Comparison of ENCODE assay signal across 21 mouse cellular contexts in genomic region chr4:139589351-139590027, GRCm38 (mm10). TPM values are rescaled to one million over a fixed set of nuclear protein-coding genes. Genes with fewer than 3 reads are reported as not detected.
DNase-seq lines count a peak whose midpoint lies in the region; ATAC-seq and TF ChIP-seq lines count a peak whose summit lies in the region.
"Had no signal": no experiment of that assay in that cellular context is flagged by ENCODE, and none has a peak within 500 bp of the region (broad histone marks: within the 10 kb centered on the region; RNA-seq: fewer than 3 reads in every experiment).

No protein-coding gene starts in this region.

- H3K36me3 ChIP-seq in midbrain, embryonic 10.5 days, result no peaks in the 10 kb centered on the region
- H3K36me3 ChIP-seq in midbrain, embryonic 16.5 days (ENCODE audit: control insufficient read depth, insufficient read depth, low read length), result no peaks in the 10 kb centered on the region
- no peaks in the 10 kb centered on the region for H3K36me3 ChIP-seq in hindbrain, embryonic 13.5 days
- no peaks in the 10 kb centered on the region for H3K36me3 ChIP-seq in myocyte (ENCODE audit: control insufficient read depth, insufficient read depth)

- H3K9me3 ChIP-seq in midbrain, embryonic 10.5 days (replicated peaks), result no peaks in the 10 kb centered on the region
- H3K9me3 ChIP-seq in midbrain, embryonic 16.5 days (replicated peaks; ENCODE audit: control insufficient read depth, low read length, poor library complexity, severe bottlenecking), result no peaks in the 10 kb centered on the region
- no peaks in the 10 kb centered on the region for H3K9me3 ChIP-seq in hindbrain, embryonic 13.5 days
- H3K9me3 ChIP-seq: megakaryocyte, embryonic 14.5 days had no signal

- WGBS in midbrain, embryonic 10.5 days, result 47% methylated on average over 5 of the region's 5 CpGs
- 42% methylated on average over 5 of the region's 5 CpGs for WGBS in midbrain, embryonic 16.5 days
- 40% methylated on average over 5 of the region's 5 CpGs for WGBS in hindbrain, embryonic 13.5 days

- no peak for TF ChIP-seq POLR2A in myocyte (IDR thresholded peaks at IDR 0.05; ENCODE audit: insufficient read length, low read depth)

- H3K9ac ChIP-seq in midbrain, embryonic 16.5 days (ENCODE audit: low read depth, low read length), result no peak overlapping the region
- peak overlapping the region; percentile 0; the same call in 1 of the 2 replicates for H3K9ac ChIP-seq in hindbrain, embryonic 13.5 days
- H3K9ac ChIP-seq: lung, embryonic 14.5 days had no signal

- no peaks in the 10 kb centered on the region for H3K27me3 ChIP-seq in midbrain, embryonic 10.5 days (ENCODE audit: low read depth, poor library complexity, severe bottlenecking)
- H3K27me3 ChIP-seq in midbrain, embryonic 16.5 days (ENCODE audit: control insufficient read depth, insufficient read depth, low read depth, low read length), result no peaks in the 10 kb centered on the region
- no peaks in the 10 kb centered on the region for H3K27me3 ChIP-seq in hindbrain, embryonic 13.5 days
- H3K27me3 ChIP-seq in myocyte (ENCODE audit: control insufficient read depth, insufficient read depth, insufficient read length), result no peaks in the 10 kb centered on the region

- no peak overlapping the region for H3ac ChIP-seq in myocyte (ENCODE audit: control insufficient read depth, insufficient read length)

- no peak for ATAC-seq in midbrain, embryonic 16.5 days
- ATAC-seq in hindbrain, embryonic 13.5 days (ENCODE audit: low FRiP score), result no peak
- ATAC-seq: activated CD4-positive, CD25-positive, alpha-beta regulatory T cell, adult 4 months; forebrain, embryonic 16.5 days; intestine, postnatal 0 days had no signal

- peak; percentile 27 to 39 for DNase-seq in cerebellum, postnatal 25 days
- no peak for DNase-seq in cerebellum, adult 8-10 months
- peak; percentile 36 for DNase-seq in midbrain, embryonic 10.5 days (ENCODE audit: low spot score)
- DNase-seq in adrenal gland, postnatal 10 days, result no peak
- no peak for DNase-seq in thymus, postnatal 14 days
- DNase-seq: gastrocnemius, postnatal 25 days; lung, embryonic 14.5 days; thymus, adult 18-20 months had no signal

- peak overlapping the region; percentile 80 for H3K27ac ChIP-seq in midbrain, embryonic 10.5 days (replicated peaks)
- no peak overlapping the region for H3K27ac ChIP-seq in midbrain, embryonic 16.5 days (ENCODE audit: low read length)
- H3K27ac ChIP-seq in hindbrain, embryonic 13.5 days, result peak overlapping the region; percentile 30; the same call in 1 of the 2 replicates

- peaks cover 59% of the 10 kb centered on the region for H3K4me1 ChIP-seq in midbrain, embryonic 10.5 days
- no peaks in the 10 kb centered on the region for H3K4me1 ChIP-seq in midbrain, embryonic 16.5 days (ENCODE audit: control insufficient read depth, insufficient read depth, low read length)
- H3K4me1 ChIP-seq in hindbrain, embryonic 13.5 days (replicated peaks), result peaks cover 27% of the 10 kb centered on the region

- H3K79me2 ChIP-seq in myocyte (ENCODE audit: control insufficient read depth, insufficient read depth), result peaks cover 90% of the 10 kb centered on the region

- H3K4me2 ChIP-seq in midbrain, embryonic 16.5 days (ENCODE audit: low read length), result no peak overlapping the region
- no peak overlapping the region for H3K4me2 ChIP-seq in hindbrain, embryonic 13.5 days
- H3K4me2 ChIP-seq in myocyte (ENCODE audit: low read depth), result no peak overlapping the region
- H3K4me2 ChIP-seq: lung, embryonic 14.5 days had no signal

- H3K4me3 ChIP-seq in midbrain, embryonic 10.5 days, result no peak overlapping the region
- no peak overlapping the region for H3K4me3 ChIP-seq in midbrain, embryonic 16.5 days (ENCODE audit: low read depth, low read length)
- H3K4me3 ChIP-seq in hindbrain, embryonic 13.5 days, result no peak overlapping the region
- no peak overlapping the region for H3K4me3 ChIP-seq in myocyte
- H3K4me3 ChIP-seq: megakaryocyte, embryonic 14.5 days had no signal

TF ChIP-seq in myocyte, 11 proteins besides CTCF, POLR2A, EP300 and RAD21:
- no peak for TF ChIP-seq TCF3 (IDR thresholded peaks at IDR 0.05; ENCODE audit: insufficient read length, low read depth)
- peak in 2 of 3 experiments; percentile 40 to 83 for TF ChIP-seq MYOD1 (IDR thresholded peaks at IDR 0.05; ENCODE audit: control insufficient read depth in 1 of 3, insufficient read length in 2 of 3, low read depth in 2 of 3)
- no peak for TF ChIP-seq MAX (IDR thresholded peaks at IDR 0.05; ENCODE audit: low read depth)
- peak in 1 of 3 experiments; percentile 38 for TF ChIP-seq MYOG (IDR thresholded peaks at IDR 0.05; ENCODE audit: control insufficient read depth in 1 of 3, insufficient read depth in 1 of 3, insufficient read length in 2 of 3, low read depth in 2 of 3)
- TF ChIP-seq USF1 (IDR thresholded peaks at IDR 0.05; ENCODE audit: low read depth), result no peak
- TF ChIP-seq REST (IDR thresholded peaks at IDR 0.05; ENCODE audit: insufficient read depth, insufficient read length), result no peak

RNA-seq across cellular contexts. Expression of gene Gm21969, which starts 13.5 kb away (rescaled TPM):
- not detected in 2 replicates for polyA plus RNA-seq in midbrain, embryonic 10.5 days (2016; fragmentation: Nextera tagmentation; extraction: Ambion mirVana)
- polyA plus RNA-seq in midbrain, embryonic 16.5 days (2015; fragmentation: Nextera tagmentation; extraction: Ambion mirVana), result not detected in 2 replicates
- not detected in 2 replicates for polyA plus RNA-seq in hindbrain, embryonic 13.5 days (2015; fragmentation: Nextera tagmentation; extraction: Ambion mirVana)
- 0.06 TPM for polyA plus RNA-seq in myocyte (2012; fragmentation: generic; extraction: Trizol)
- total RNA-seq in adrenal gland, postnatal 10 days (2021), result not detected
- total RNA-seq: layer of hippocampus, adult 8-10 months; left cerebral cortex, postnatal 36 days; MEL had no signal
- polyA plus RNA-seq: activated CD4-positive, CD25-positive, alpha-beta regulatory T cell, adult 4 months; cortical plate, adult 2 months; forebrain, embryonic 16.5 days; heart, postnatal 0 days; intestine, postnatal 0 days; lung, embryonic 14.5 days; small intestine, adult 2 months had no signal

RNA-seq across cellular contexts. Expression of gene Aldh4a1, which starts 33.2 kb away (rescaled TPM):
- 21.3 and 24.2 TPM in 2 replicates for polyA plus RNA-seq in midbrain, embryonic 10.5 days (2016; fragmentation: Nextera tagmentation; extraction: Ambion mirVana)
- polyA plus RNA-seq in midbrain, embryonic 16.5 days (2015; fragmentation: Nextera tagmentation; extraction: Ambion mirVana), result 23.5 and 27.0 TPM in 2 replicates
- 21.8 and 22.2 TPM in 2 replicates for polyA plus RNA-seq in hindbrain, embryonic 13.5 days (2015; fragmentation: Nextera tagmentation; extraction: Ambion mirVana)
- 12.0 TPM for polyA plus RNA-seq in myocyte (2012; fragmentation: generic; extraction: Trizol)
- 10 to 100 TPM; 62.7 to 84.6 TPM for total RNA-seq in adrenal gland, postnatal 10 days (2021)

RNA-seq across cellular contexts. Expression of gene Iffo2, which starts 59.1 kb away (rescaled TPM):
- 3.3 and 3.5 TPM in 2 replicates for polyA plus RNA-seq in midbrain, embryonic 10.5 days (2016; fragmentation: Nextera tagmentation; extraction: Ambion mirVana)
- 3.5 and 3.8 TPM in 2 replicates for polyA plus RNA-seq in midbrain, embryonic 16.5 days (2015; fragmentation: Nextera tagmentation; extraction: Ambion mirVana)
- polyA plus RNA-seq in hindbrain, embryonic 13.5 days (2015; fragmentation: Nextera tagmentation; extraction: Ambion mirVana), result 4.4 and 4.7 TPM in 2 replicates
- 12.1 TPM for polyA plus RNA-seq in myocyte (2012; fragmentation: generic; extraction: Trizol)
- total RNA-seq in adrenal gland, postnatal 10 days (2021), result 10 to 100 TPM; 16.4 to 17.5 TPM

Comparison
In these comparisons a context has a peak if more than half of its experiments do, and no peak if none do; other contexts are left out.
1. DNase-seq: peak in cerebellum, postnatal 25 days (2 of 2) and midbrain, embryonic 10.5 days (single experiment); none in cerebellum, adult 8-10 months (single experiment), adrenal gland, postnatal 10 days (single experiment) and thymus, postnatal 14 days (single experiment).